Mouse (Mus musculus) midbrain, embryonic 16.5 days (tissue): ENCODE measurements around the gene Mlxip. TPM values are rescaled to one million over a fixed set of nuclear protein-coding genes. Genes with fewer than 3 reads are reported as not detected.

Source experiments
- ATAC-seq: fragments of 200-750 bp; cut with Nextera tagmentation; 2 replicates; pipeline ENCODE4 v1.8.0; 2017; ENCODE audit warnings: moderate TSS enrichment
- H3K27ac ChIP-seq: fragments of 300-500 bp; sonication (generic); 2 replicates; pipeline ENCODE4 v1.5.1; 2014; ENCODE audit warnings: mild to moderate bottlenecking, low read length, mixed read lengths
- H3K27me3 ChIP-seq: fragments of 300-500 bp; sonication (generic); 2 replicates; pipeline ENCODE4 v1.6.1; 2014; ENCODE audit warnings: low read depth, low read length, mixed read lengths; ENCODE audit not compliant: control insufficient read depth, insufficient read depth
- H3K36me3 ChIP-seq: fragments of 300-500 bp; sonication (generic); 2 replicates; pipeline ENCODE4 v1.6.1; 2014; ENCODE audit warnings: mild to moderate bottlenecking, low read length, moderate library complexity, mixed read lengths; ENCODE audit not compliant: control insufficient read depth, insufficient read depth
- H3K4me1 ChIP-seq: fragments of 300-500 bp; sonication (generic); 2 replicates; pipeline ENCODE4 v1.6.1; 2014; ENCODE audit warnings: mild to moderate bottlenecking, low read length, mixed read lengths; ENCODE audit not compliant: control insufficient read depth, insufficient read depth
- H3K4me2 ChIP-seq: fragments of 300-500 bp; sonication (generic); 2 replicates; pipeline ENCODE4 v1.6.1; 2014; ENCODE audit warnings: mild to moderate bottlenecking, low read length, mixed read lengths
- H3K4me3 ChIP-seq: fragments of 300-500 bp; sonication (generic); 2 replicates; pipeline ENCODE4 v1.5.1; 2014; ENCODE audit warnings: low read depth, mild to moderate bottlenecking, low read length, moderate library complexity, mixed read lengths
- H3K9ac ChIP-seq: fragments of 300-500 bp; sonication (generic); 2 replicates; pipeline ENCODE4 v1.6.1; 2014; ENCODE audit warnings: low read depth, low read length, mixed read lengths
- H3K9me3 ChIP-seq: fragments of 300-500 bp; sonication (generic); replicated peaks from 2 replicates; pipeline ENCODE4 v1.6.1; 2014; ENCODE audit warnings: mild to moderate bottlenecking, low read length, mixed read lengths; ENCODE audit not compliant: control insufficient read depth, poor library complexity, severe bottlenecking
- WGBS: fragments of 180-500 bp; shearing (Covaris S2); extraction: QIAGEN DNeasy Blood & Tissue Kit; methylation state at CpG from one replicate; pipeline ENCODE4 v1.1.7; 2014; 5-methylcytosine and 5-hydroxymethylcytosine counted together
- polyA plus RNA-seq: library from polyadenylated mRNA; unstranded; fragments of >200 nt; fragmentation: Nextera tagmentation; extraction: Ambion mirVana; gene quantifications from 2 replicates; pipeline ENCODE4 v1.2.1, GENCODE M21; 2015

The Mlxip gene
- polyA plus RNA-seq, 1 experiment from 2014 or later = 15.5 TPM

GRCm38 (mm10) chr5:123377120-123377955, 17.3 kb upstream of the Mlxip start:
- no peak overlapping the region for H3K9ac ChIP-seq
- no peaks in the 10 kb centered on the region for H3K9me3 ChIP-seq
- H3K4me2 ChIP-seq = no peak overlapping the region
- peaks cover 11% of the 10 kb centered on the region for H3K36me3 ChIP-seq
- 67% methylated on average over 15 of the region's 15 CpGs for WGBS
- no peaks in the 10 kb centered on the region for H3K27me3 ChIP-seq
- no peak overlapping the region for H3K4me3 ChIP-seq
- ATAC-seq = no peak
- no peaks in the 10 kb centered on the region; the same call in 1 of the 2 replicates for H3K4me1 ChIP-seq
- H3K27ac ChIP-seq = no peak overlapping the region

DNA sequence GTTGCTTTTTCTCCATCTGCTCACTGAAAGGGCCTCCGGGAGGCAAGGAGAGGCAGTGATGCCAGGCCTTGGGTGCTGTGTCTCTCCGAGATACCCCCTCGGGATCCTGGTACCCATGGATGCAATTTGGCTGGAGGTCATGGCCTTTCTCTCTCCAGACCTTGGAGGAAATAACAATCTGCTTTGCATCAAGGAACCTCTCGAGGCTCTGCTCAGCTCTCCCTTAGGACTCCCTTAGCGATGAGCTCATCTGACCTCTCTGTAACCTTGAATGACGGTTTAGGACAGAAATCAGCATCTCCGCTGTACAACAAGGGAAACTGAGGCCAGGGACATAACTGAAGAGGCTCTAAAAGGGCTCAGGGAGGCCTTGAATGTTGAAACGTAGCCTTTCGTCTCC, 15.9 kb upstream of the Mlxip start:
- H3K4me3 ChIP-seq = no peak overlapping the region
- H3K9ac ChIP-seq = no peak overlapping the region
- H3K36me3 ChIP-seq = no peaks in the 10 kb centered on the region
- 81% methylated on average over 9 of the region's 9 CpGs for WGBS
- H3K4me1 ChIP-seq = no peaks in the 10 kb centered on the region; the same call in 1 of the 2 replicates
- no peak overlapping the region for H3K27ac ChIP-seq
- H3K4me2 ChIP-seq = no peak overlapping the region
- no peaks in the 10 kb centered on the region for H3K9me3 ChIP-seq
- no peaks in the 10 kb centered on the region for H3K27me3 ChIP-seq
- no peak for ATAC-seq

DNA sequence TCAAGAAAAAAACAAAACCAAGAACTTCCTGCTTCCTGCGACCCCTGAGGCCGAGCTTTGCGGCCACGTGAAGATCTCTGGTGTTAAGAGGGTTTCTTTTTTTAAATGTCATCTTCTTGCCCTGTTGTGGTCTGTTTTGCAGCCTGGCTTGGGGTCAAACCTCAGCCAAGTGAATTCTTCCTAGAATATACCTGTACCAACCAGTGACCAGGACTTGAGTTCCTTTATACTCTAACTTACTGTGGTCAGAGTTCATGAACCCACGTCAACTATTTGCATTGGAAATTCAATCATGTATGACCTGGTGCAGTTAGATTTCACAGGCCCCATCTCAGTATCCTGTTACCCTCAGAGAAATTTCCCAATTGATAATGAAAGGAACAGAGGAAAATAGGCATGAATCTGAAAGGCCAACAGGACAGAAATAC, 15.1 kb upstream of the Mlxip start:
- Histone ChIP-seq H3K9ac (no peak overlapping the region), H3K4me1 (no peaks in the 10 kb centered on the region; the same call in 1 of the 2 replicates), H3K36me3 (no peaks in the 10 kb centered on the region), H3K9me3 (no peaks in the 10 kb centered on the region), H3K27ac (no peak overlapping the region), H3K4me3 (no peak overlapping the region), H3K4me2 (no peak overlapping the region), H3K27me3 (no peaks in the 10 kb centered on the region)
- no peak for ATAC-seq
- 85% methylated on average over 5 of the region's 5 CpGs for WGBS

DNA sequence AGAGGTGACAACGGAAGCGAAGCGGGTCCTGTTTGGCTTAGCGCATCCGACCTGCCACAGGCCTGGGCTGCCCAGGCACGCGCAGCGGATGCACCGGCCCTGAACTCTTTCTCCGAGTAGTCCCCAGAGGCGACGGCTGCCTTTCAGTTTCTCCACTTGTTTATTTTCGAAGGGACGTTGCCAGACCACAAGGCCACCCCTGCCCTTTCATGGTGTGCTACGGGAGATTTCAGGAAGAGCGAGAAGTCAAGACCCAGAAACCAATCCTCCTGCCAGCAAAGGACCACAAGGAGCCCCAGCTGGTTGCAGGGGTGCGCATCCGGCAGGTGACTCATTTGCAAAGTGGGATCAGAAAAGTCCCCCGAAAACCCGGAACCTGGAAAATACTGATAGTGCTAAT, 12.6 kb upstream of the Mlxip start:
- Histone ChIP-seq H3K9ac (no peak overlapping the region), H3K36me3 (no peaks in the 10 kb centered on the region), H3K27ac (no peak overlapping the region), H3K27me3 (no peaks in the 10 kb centered on the region), H3K4me3 (no peak overlapping the region), H3K4me2 (no peak overlapping the region), H3K9me3 (no peaks in the 10 kb centered on the region), H3K4me1 (no peaks in the 10 kb centered on the region; the same call in 1 of the 2 replicates)
- 40% methylated on average over 20 of the region's 20 CpGs for WGBS
- no peak for ATAC-seq

DNA sequence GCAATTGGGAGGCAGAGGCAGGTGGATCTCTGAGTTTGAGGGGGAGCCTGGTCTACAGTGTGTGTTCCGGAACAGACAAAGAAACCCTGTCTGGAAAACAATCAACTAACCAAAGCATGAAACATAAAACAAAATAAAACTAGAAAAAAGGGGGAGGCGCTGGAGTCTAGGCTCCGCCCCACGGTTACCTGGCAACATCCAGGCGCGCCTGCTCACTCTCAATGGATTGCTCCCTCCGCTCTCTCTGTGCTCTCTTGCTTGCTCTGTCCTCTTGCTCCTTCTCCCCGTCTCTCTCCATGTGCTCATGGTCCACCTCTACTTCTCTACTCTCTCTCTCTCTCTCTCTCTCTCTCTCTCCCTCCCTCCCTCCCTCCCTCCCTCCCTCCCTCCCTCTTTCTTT, 11.9 kb upstream of the Mlxip start:
- H3K36me3 ChIP-seq = no peaks in the 10 kb centered on the region
- H3K9me3 ChIP-seq = no peaks in the 10 kb centered on the region
- H3K9ac ChIP-seq = no peak overlapping the region
- no peak for ATAC-seq
- no peak overlapping the region for H3K4me3 ChIP-seq
- no peaks in the 10 kb centered on the region for H3K4me1 ChIP-seq
- H3K27ac ChIP-seq = no peak overlapping the region
- WGBS = 88% methylated on average over 8 of the region's 8 CpGs
- no peak overlapping the region for H3K4me2 ChIP-seq
- no peaks in the 10 kb centered on the region for H3K27me3 ChIP-seq

DNA sequence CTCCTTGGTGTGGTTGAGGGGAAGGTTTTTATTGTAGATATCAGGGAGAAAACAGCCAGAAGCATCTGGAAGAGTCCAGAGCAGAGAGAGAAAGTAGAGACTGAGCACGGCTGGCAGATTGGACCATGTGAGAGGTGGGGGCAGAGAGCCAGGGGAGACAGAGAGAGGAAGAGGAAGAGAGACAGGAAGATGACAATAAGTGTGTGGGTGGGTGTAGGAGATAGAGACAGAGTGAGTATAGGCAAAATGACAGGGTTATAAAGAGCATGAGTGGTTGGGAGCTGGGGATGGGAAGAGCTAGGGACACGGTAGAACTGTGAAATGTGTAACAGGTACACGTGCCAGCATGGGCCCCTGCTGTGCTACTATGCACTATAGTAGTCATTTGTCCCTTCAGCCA, 6.1 kb upstream of the Mlxip start:
- Histone ChIP-seq H3K36me3 (no peaks in the 10 kb centered on the region), H3K4me2 (no peak overlapping the region), H3K27ac (no peak overlapping the region), H3K9ac (no peak overlapping the region), H3K27me3 (no peaks in the 10 kb centered on the region), H3K9me3 (no peaks in the 10 kb centered on the region), H3K4me3 (no peak overlapping the region), H3K4me1 (peaks cover 6% of the 10 kb centered on the region)
- 26% methylated on average over 3 of the region's 3 CpGs for WGBS
- no peak for ATAC-seq

- H3K4me2 ChIP-seq = peak overlapping the region; percentile 66
- no peaks in the 10 kb centered on the region for H3K27me3 ChIP-seq
- no peaks in the 10 kb centered on the region for H3K9me3 ChIP-seq
- peak overlapping the region; percentile 37 for H3K4me3 ChIP-seq
- no peaks in the 10 kb centered on the region for H3K36me3 ChIP-seq
- 5% methylated on average over 17 of the region's 17 CpGs for WGBS
- H3K9ac ChIP-seq = 0 out of 2 replicates have a peak overlapping the region, but pooled peaks have one; percentile 47
- H3K27ac ChIP-seq = no peak overlapping the region
- ATAC-seq = no peak
- H3K4me1 ChIP-seq = peaks cover 13% of the 10 kb centered on the region
Measured at GRCm38 (mm10) chr5:123390536-123391441, 3.8 kb upstream of the Mlxip start.

DNA sequence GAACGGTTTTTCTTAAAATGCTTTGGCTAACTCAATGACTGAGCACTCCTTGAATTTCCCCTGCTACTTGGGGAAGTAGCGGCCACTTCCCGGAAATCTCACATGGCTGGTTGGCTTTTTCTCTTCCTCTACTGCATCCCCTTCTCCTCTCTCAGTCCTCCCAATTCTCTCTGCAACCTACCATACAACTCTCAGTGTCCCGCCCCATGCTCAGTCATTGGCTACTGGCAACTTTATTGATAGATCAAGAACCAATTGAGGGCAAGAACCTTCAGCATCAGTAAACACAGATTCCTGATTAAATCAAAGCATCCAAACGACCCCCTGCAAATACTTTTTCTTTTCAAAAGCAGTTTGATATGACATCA, 3.2 kb upstream of the Mlxip start:
- Histone ChIP-seq H3K36me3 (no peaks in the 10 kb centered on the region), H3K4me3 (peak overlapping the region; percentile 37), H3K27ac (no peak overlapping the region), H3K4me1 (peaks cover 19% of the 10 kb centered on the region), H3K9me3 (no peaks in the 10 kb centered on the region), H3K27me3 (no peaks in the 10 kb centered on the region), H3K9ac (0 out of 2 replicates have a peak overlapping the region, but pooled peaks have one; percentile 47), H3K4me2 (peak overlapping the region; percentile 66)
- no peak for ATAC-seq
- WGBS = 5% methylated on average over 5 of the region's 5 CpGs
